Mouse (Mus musculus): ENCODE measurements around the gene Ambra1.

GRCm38 (mm10) chr2:91870754-91871153 lies 140.8 kb downstream of the Ambra1 start:
- TF ChIP-seq CTCF (IDR thresholded peaks at IDR 0.05; ENCODE audit: borderline replicate concordance, extremely low read depth, insufficient read depth, insufficient read length): no peak
- no peak for TF ChIP-seq POLR2A (IDR thresholded peaks at IDR 0.05; ENCODE audit: borderline replicate concordance, extremely low read depth, insufficient read depth, insufficient read length, poor library complexity, severe bottlenecking)
